Mouse (Mus musculus) intestine, postnatal 0 days (tissue): ENCODE results near the gene Nrp1. TPM values are rescaled to one million over a fixed set of nuclear protein-coding genes. Genes with fewer than 3 reads are reported as not detected.

Experiments used
- ATAC-seq: fragments of 200-750 bp; cut with Nextera tagmentation; 2 replicates; pipeline ENCODE4 v1.8.0; 2017; ENCODE audit warnings: mild to moderate bottlenecking, moderate TSS enrichment, moderate library complexity
- H3K27ac ChIP-seq: fragments of 300-500 bp; sonication (generic); 2 replicates; pipeline ENCODE4 v1.5.1; 2014; ENCODE audit warnings: mild to moderate bottlenecking, low read depth, low read length, moderate library complexity
- H3K27me3 ChIP-seq: fragments of 300-500 bp; sonication (generic); replicated peaks from 2 replicates; pipeline ENCODE4 v1.6.1; 2014; ENCODE audit warnings: low read length, mixed read lengths; ENCODE audit not compliant: control insufficient read depth, insufficient read depth
- H3K36me3 ChIP-seq: fragments of 300-500 bp; sonication (generic); 2 replicates; pipeline ENCODE4 v1.6.1; 2014; ENCODE audit warnings: mild to moderate bottlenecking, moderate library complexity; ENCODE audit not compliant: control insufficient read depth, insufficient read depth
- H3K4me1 ChIP-seq: fragments of 300-500 bp; sonication (generic); replicated peaks from 2 replicates; pipeline ENCODE4 v1.6.1; 2014; ENCODE audit warnings: antibody characterized with exemption, low read length, mixed read lengths; ENCODE audit not compliant: control insufficient read depth, insufficient read depth
- H3K4me2 ChIP-seq: fragments of 300-500 bp; sonication (generic); replicated peaks from 2 replicates; pipeline ENCODE4 v1.6.1; 2014; ENCODE audit warnings: low read depth, mild to moderate bottlenecking, moderate library complexity
- H3K4me3 ChIP-seq: fragments of 300-500 bp; sonication (generic); 2 replicates; pipeline ENCODE4 v1.5.1; 2014; ENCODE audit warnings: low read depth, low read length
- H3K9ac ChIP-seq: fragments of 300-500 bp; sonication (generic); 2 replicates; pipeline ENCODE4 v1.6.1; 2014; ENCODE audit warnings: mild to moderate bottlenecking, low read depth, low read length
- H3K9me3 ChIP-seq: fragments of 300-500 bp; sonication (generic); 2 replicates; pipeline ENCODE4 v1.6.1; 2016; ENCODE audit warnings: mixed run types; ENCODE audit not compliant: control insufficient read depth
- CTCF ChIP-seq: sonication (generic); IDR thresholded peaks from 2 replicates; pipeline ENCODE4 v1.5.1; 2016; ENCODE audit warnings: low read depth, mild to moderate bottlenecking, control low read depth, antibody characterized with exemption, moderate library complexity
- WGBS: fragments of 180-500 bp; shearing (Covaris S2); extraction: QIAGEN DNeasy Blood & Tissue Kit; methylation state at CpG from one replicate; pipeline ENCODE4 v1.1.7; 2014; 5-methylcytosine and 5-hydroxymethylcytosine counted together
- polyA plus RNA-seq: library from polyadenylated mRNA; unstranded; fragments of >200 nt; fragmentation: Nextera tagmentation; extraction: Ambion mirVana; gene quantifications from 2 replicates; pipeline ENCODE4 v1.2.1, GENCODE M21; 2015

The Nrp1 gene
- polyA plus RNA-seq, 1 experiment from 2014 or later = 15.7 TPM

DNA sequence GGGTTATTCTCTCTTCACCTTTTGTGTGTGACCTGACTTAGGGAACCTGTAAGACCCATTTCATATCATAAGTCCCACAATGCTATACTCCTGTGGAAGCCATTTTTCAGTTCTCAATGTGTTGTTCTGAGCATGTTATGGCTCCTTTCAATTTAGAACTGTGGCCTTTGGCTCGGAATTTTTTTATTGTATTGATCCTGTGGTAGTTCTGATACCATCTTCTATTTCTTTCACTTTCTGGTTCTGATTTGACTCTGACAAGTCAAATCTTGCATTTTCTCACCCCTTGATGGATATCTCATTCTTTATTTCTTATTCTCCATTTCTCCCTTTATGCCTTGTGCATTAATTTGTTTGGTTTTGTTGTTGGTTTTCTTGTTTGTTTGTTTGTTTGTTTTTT lies 167.5 kb downstream of the Nrp1 start:
- Histone ChIP-seq H3K4me2 (no peak overlapping the region), H3K36me3 (no peaks in the 10 kb centered on the region), H3K9ac (no peak overlapping the region), H3K4me3 (no peak overlapping the region), H3K27ac (no peak overlapping the region), H3K4me1 (no peaks in the 10 kb centered on the region), H3K9me3 (no peaks in the 10 kb centered on the region), H3K27me3 (no peaks in the 10 kb centered on the region)
- WGBS = 34% methylated on average over 1 of the region's 1 CpGs
- TF ChIP-seq CTCF = no peak
- no peak for ATAC-seq

DNA sequence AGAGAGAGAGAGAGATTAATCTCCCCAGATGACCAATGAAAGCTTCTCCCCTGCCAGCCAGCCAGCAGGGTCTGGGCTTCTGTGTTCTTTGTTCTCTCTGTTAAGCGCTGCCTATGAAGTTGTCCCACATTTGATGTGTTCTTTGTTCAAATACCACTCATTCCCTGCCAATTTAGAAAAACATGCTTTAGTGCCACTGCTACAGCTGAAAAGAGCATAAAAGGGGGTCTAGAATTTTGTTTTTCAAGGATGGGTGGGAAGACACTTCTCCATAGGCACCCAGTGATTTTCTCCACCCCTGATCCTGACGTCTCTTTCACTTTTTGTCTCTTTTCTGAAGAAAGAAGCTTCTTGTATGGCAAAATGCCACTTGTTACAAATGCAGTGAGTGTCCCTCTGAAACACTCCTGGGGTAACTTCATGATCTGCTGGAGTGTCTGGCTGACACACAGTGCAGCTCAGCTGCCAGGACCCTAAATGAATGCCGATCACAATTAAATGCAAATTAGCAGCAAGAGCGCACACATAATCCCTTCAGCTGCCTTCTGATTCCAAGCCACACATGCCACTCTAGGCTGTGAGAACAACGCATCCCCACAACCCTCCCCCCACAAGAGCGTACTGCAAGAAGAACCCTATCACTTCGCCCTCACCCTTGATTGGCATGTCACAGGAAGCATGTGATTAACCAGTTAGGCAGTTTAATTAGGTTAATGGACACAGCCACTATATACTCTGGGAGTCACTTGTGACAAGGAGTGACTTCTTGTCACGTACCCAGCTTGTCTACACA lies 170.4 kb downstream of the Nrp1 start:
- no peaks in the 10 kb centered on the region for H3K27me3 ChIP-seq
- ATAC-seq = no peak
- no peak overlapping the region for H3K4me3 ChIP-seq
- no peak overlapping the region for H3K9ac ChIP-seq
- H3K9me3 ChIP-seq = no peaks in the 10 kb centered on the region
- 62% methylated on average over 8 of the region's 8 CpGs for WGBS
- no peak overlapping the region for H3K27ac ChIP-seq
- no peaks in the 10 kb centered on the region for H3K36me3 ChIP-seq
- H3K4me1 ChIP-seq = no peaks in the 10 kb centered on the region
- TF ChIP-seq CTCF = no peak
- H3K4me2 ChIP-seq = no peak overlapping the region

DNA sequence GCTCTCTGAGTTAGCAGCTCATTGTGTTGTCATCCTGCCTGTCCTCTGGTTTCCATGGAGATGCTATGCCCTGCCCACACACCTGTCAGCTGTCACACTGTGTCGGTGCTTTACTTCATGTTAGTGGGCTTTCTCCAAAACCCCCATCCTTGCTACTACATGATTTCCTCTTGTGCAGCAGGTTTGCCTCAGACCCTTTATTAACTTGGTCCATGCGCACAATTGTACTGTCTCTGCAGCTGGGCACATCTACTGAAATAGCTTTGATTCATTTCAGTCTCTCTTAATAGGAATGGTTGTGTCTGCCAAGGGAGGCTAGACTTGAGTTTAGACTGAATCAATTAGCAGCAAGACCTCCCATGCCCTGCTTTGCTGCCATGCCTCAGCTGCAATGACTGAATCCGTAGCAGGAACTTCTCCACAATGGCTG lies 176.1 kb downstream of the Nrp1 start:
- Histone ChIP-seq H3K4me1 (no peaks in the 10 kb centered on the region), H3K36me3 (no peaks in the 10 kb centered on the region), H3K4me2 (no peak overlapping the region), H3K27me3 (no peaks in the 10 kb centered on the region), H3K9ac (no peak overlapping the region), H3K9me3 (no peaks in the 10 kb centered on the region), H3K4me3 (no peak overlapping the region), H3K27ac (no peak overlapping the region)
- no peak for ATAC-seq
- TF ChIP-seq CTCF = no peak
- 50% methylated on average over 3 of the region's 3 CpGs for WGBS

DNA sequence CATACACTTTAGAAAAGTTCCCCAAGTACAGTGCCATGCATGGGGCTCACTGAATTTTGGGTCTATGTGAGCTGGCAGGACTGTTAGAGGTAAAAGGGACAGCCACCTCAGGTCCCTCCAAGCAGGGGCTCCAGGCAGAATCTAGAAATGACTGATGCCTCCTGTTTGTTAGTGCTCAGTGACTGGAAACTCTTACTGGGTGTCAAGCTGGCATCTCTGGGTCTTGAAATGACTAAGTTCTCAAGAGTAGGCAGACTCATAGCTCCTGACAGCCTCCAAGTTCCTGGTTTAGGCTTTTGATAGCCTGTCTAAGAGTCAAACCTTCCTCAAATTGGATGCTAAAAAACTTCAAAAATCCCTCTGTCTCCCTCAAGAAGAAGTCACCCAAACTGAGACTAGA lies 177.3 kb downstream of the Nrp1 start:
- ATAC-seq = no peak
- no peaks in the 10 kb centered on the region for H3K27me3 ChIP-seq
- H3K9ac ChIP-seq = no peak overlapping the region
- no peaks in the 10 kb centered on the region for H3K4me1 ChIP-seq
- no peaks in the 10 kb centered on the region for H3K36me3 ChIP-seq
- H3K27ac ChIP-seq = no peak overlapping the region
- no peak for TF ChIP-seq CTCF
- H3K9me3 ChIP-seq = no peaks in the 10 kb centered on the region
- no peak overlapping the region for H3K4me2 ChIP-seq
- no peak overlapping the region for H3K4me3 ChIP-seq

DNA sequence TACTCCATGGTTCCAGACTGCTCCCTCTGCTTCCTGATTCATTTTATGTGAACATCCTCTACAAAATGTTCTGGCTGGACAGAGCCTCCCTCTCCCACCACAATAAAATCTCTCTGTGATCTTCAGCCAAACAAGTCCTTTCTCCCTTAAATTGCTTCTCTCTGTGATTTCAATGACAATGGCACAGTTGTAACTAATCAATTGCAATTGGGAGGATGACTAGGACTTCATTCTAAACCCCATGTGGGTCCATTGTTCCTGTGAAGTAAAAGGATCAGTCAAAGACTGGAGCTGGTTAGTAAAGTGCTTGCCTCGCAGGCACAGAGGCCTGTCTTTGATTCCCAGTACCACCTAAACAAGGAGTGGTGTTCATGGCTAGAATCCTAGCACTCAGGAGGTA lies 180.0 kb downstream of the Nrp1 start:
- no peak overlapping the region for H3K4me2 ChIP-seq
- H3K4me3 ChIP-seq = no peak overlapping the region
- no peak for ATAC-seq
- H3K36me3 ChIP-seq = no peaks in the 10 kb centered on the region
- no peaks in the 10 kb centered on the region for H3K4me1 ChIP-seq
- no peaks in the 10 kb centered on the region for H3K27me3 ChIP-seq
- H3K27ac ChIP-seq = no peak overlapping the region
- TF ChIP-seq CTCF = no peak
- 51% methylated on average over 1 of the region's 1 CpGs for WGBS
- H3K9ac ChIP-seq = no peak overlapping the region
- no peaks in the 10 kb centered on the region for H3K9me3 ChIP-seq

DNA sequence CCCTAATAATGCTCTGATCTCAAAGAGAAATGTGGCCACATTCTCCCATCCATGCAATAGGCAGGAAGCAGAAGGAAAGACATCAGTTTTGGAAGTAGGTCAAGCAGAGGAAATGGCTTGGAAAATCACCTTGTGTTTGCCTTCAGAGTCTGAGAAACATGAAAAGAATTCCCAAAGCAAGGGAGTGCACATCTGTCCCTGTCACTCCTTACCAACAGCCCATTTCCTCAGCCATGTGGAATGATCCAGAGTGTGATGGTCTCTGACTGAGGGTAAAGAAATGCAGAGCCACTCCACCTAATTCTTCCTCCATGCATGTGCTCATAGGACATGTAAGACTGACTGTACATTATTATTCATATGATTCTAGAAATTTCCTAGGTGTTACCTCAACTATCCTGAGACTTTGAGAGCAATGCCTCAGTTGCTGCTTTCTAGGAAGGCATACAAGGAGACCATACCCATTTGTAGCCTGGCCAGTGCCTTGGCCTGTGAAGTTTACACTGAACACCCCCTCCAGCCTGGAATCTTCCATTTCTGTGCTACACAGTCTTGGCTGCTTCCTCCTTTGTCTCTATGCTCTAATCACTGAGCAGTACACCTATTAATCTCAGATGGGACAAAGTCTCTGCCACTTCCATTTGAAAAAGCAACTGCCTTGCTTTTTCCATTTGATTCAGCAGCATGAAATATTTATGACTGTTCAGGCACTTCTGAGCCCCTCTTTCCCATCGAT lies 183.1 kb downstream of the Nrp1 start:
- no peaks in the 10 kb centered on the region for H3K4me1 ChIP-seq
- H3K4me2 ChIP-seq = no peak overlapping the region
- no peaks in the 10 kb centered on the region for H3K9me3 ChIP-seq
- no peak overlapping the region for H3K4me3 ChIP-seq
- ATAC-seq = no peak
- H3K36me3 ChIP-seq = no peaks in the 10 kb centered on the region
- no peak overlapping the region for H3K27ac ChIP-seq
- TF ChIP-seq CTCF = no peak
- 69% methylated on average over 1 of the region's 1 CpGs for WGBS
- no peak overlapping the region for H3K9ac ChIP-seq
- no peaks in the 10 kb centered on the region for H3K27me3 ChIP-seq
